Mouse (Mus musculus) MEL (cell line): ENCODE results near the gene Pelo.

ENCODE experiments used
- CTCF ChIP-seq, 3 experiments: IDR thresholded peaks in 2 of 3; conservative IDR thresholded peaks in 1 of 3; 2 replicates each; pipeline ENCODE4 v1.5.1; 2011 to 2012; ENCODE audit warnings: low read length in 3 of 3, low read depth in 2 of 3, mild to moderate bottlenecking in 2 of 3, improper control_type of control experiment in 1 of 3, inconsistent platforms in 1 of 3, mixed read lengths in 1 of 3, moderate library complexity in 1 of 3; ENCODE audit not compliant: control insufficient read depth in 1 of 3, insufficient read depth in 1 of 3, poor library complexity in 1 of 3, severe bottlenecking in 1 of 3
- E2F4 ChIP-seq: IDR thresholded peaks from 2 replicates; pipeline ENCODE4 v1.6.1; 2011; ENCODE audit warnings: low read depth, low read length, improper control_type of control experiment, borderline replicate concordance
- EP300 ChIP-seq, 2 experiments: IDR thresholded peaks; 2 replicates each; pipeline ENCODE4 v1.6.1; 2011; ENCODE audit warnings: improper control_type of control experiment in 2 of 2, low read length in 2 of 2, low read depth in 1 of 2, mild to moderate bottlenecking in 1 of 2
- HCFC1 ChIP-seq: IDR thresholded peaks from 2 replicates; pipeline ENCODE4 v1.6.1; 2012; ENCODE audit warnings: low read depth, mild to moderate bottlenecking, inconsistent platforms, low read length, improper control_type of control experiment, moderate library complexity
- MAX ChIP-seq: IDR thresholded peaks from 2 replicates; pipeline ENCODE4 v1.6.1; 2011; ENCODE audit warnings: low read length, improper control_type of control experiment
- POLR2A ChIP-seq, 2 experiments: IDR thresholded peaks; 2 replicates each; pipeline ENCODE4 v1.6.1; 2011 to 2012; ENCODE audit warnings: low read length in 2 of 2, mild to moderate bottlenecking in 2 of 2, control low read depth in 1 of 2, improper control_type of control experiment in 1 of 2, low read depth in 1 of 2, moderate library complexity in 1 of 2; ENCODE audit not compliant: control insufficient read depth in 1 of 2, insufficient read depth in 1 of 2, poor library complexity in 1 of 2
- RAD21 ChIP-seq: IDR thresholded peaks from 2 replicates; pipeline ENCODE4 v1.6.1; 2011; ENCODE audit warnings: mild to moderate bottlenecking, low read depth, low read length, improper control_type of control experiment
- TAL1 ChIP-seq: IDR thresholded peaks from 2 replicates; pipeline ENCODE4 v1.6.1; 2012; ENCODE audit warnings: mild to moderate bottlenecking, inconsistent platforms, low read length, moderate library complexity, mixed read lengths
- UBTF ChIP-seq: IDR thresholded peaks from 2 replicates; pipeline ENCODE4 v1.6.1; 2012; ENCODE audit warnings: low read depth, mild to moderate bottlenecking, inconsistent platforms, low read length, improper control_type of control experiment, moderate library complexity, borderline replicate concordance; ENCODE audit not compliant: insufficient read depth

GRCm38 (mm10) chr13:115130035-115130434 lies 40.0 kb upstream of the Pelo start:
- TF ChIP-seq TAL1 (no peak), CTCF (IDR thresholded peaks at IDR 0.05 in 2 of 3, conservative IDR thresholded peaks at IDR 0.05 in 1 of 3; ENCODE audit: control insufficient read depth in 1 of 3, insufficient read depth in 1 of 3, low read depth in 2 of 3, low read length in 3 of 3, poor library complexity in 1 of 3, severe bottlenecking in 1 of 3) (no peak), UBTF (no peak), POLR2A (IDR thresholded peaks at IDR 0.05; ENCODE audit: control insufficient read depth in 1 of 2, insufficient read depth in 1 of 2, low read depth in 1 of 2, low read length in 2 of 2, poor library complexity in 1 of 2) (no peak), RAD21 (no peak), HCFC1 (no peak), EP300 (IDR thresholded peaks at IDR 0.05; ENCODE audit: low read depth in 1 of 2, low read length in 2 of 2) (no peak), MAX (no peak), E2F4 (no peak)
